Mouse (Mus musculus): ENCODE measurements at regions not wholly inside any gene's neighbourhood (a gene's known extent, or its start where the extent isn't known, plus 50 kb on each side); places are given as distances from the start of the nearest gene placed in this dataset.
A peak's percentile ranks its signal among the peaks of the same experiment; 100 is the strongest.

DNA sequence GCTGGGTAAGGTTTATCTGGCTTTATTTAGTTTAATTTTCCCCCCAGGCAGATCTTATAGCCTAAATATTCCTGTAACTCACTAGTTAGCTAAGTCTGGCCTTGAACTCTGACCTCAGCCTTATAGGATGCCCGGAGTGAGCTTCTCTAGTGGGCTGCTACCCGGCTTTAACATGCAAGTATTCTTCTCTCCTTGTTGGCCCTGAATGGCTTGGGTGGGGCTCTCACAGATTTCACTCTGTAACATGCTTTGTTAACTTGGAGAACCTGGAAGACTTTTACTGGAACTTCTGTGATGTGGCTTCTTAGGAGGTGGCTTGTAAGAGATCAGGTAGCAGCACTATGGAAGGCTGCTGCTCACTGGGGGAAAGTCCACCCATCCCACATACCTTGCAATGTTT is 177.3 kb upstream of the Camk1g start:
- no peak overlapping the region for H3K27ac ChIP-seq
- H3K4me1 ChIP-seq (replicated peaks) = peaks cover 24% of the 10 kb centered on the region
- H3K36me3 ChIP-seq = no peaks in the 10 kb centered on the region
- DNase-seq (ENCODE audit: low spot score) = no peak
- H3K4me3 ChIP-seq = no peak overlapping the region
- 78% methylated on average over 2 of the region's 2 CpGs for WGBS
- H3K9me3 ChIP-seq = no peaks in the 10 kb centered on the region
- no peaks in the 10 kb centered on the region; the same call in 1 of the 2 replicates for H3K27me3 ChIP-seq (ENCODE audit: insufficient read depth, poor library complexity, severe bottlenecking)

DNA sequence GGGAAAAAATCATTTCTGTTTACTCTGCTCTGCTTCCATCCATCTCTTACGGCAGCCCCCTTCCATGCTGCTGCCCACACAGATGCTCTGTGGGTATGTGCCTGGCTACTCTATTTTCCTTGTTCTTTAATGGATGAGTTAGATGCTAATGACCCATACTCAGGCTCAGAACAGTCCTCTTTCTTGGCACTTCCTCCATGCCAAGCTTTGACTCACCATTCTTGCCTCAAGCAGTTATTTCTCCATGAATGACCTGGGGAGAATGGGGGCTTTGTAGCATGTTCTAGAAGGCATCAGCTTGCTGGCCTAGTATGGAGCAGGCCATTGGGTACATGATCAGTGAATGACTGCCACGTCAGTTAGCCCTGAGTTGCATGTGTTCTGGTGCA is 175.9 kb upstream of the Camk1g start:
- WGBS = 89% methylated on average over 2 of the region's 2 CpGs
- Histone ChIP-seq H3K27ac (no peak overlapping the region), H3K36me3 (no peaks in the 10 kb centered on the region), H3K4me3 (no peak overlapping the region), H3K4me1 (replicated peaks) (peaks cover 27% of the 10 kb centered on the region), H3K9me3 (no peaks in the 10 kb centered on the region), H3K27me3 (ENCODE audit: insufficient read depth, poor library complexity, severe bottlenecking) (peaks cover 3% of the 10 kb centered on the region)
- DNase-seq (ENCODE audit: low spot score) = no peak

DNA sequence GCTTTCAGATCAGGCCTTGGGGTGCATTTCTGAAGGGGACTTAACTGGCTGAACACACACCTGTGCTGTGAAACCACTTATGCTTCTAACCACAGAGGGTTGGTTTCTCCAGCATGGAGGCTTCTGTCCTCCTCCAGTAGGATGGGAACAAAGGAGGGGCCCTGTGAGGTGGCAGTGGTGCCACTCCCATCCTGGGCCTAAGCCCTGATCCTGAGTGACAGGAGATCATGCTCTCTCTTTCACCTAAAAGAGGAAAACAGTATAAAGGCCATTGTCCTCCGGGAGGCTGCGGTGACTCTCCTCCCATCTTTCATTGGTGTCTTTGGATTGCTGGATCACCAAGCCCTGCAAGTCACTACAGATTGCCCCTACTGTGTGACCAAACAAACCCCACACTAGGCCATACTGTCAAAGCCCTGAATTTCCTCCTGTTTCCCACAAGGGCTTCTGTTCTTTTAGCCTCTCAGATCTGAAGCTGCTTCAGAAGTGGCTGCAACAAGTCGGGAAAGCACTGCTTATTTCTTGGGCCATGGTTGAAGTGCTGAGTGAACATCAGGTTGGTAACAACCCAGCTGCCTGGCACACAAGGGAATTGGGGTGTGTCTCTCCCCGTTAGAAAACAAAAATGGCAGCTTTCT is 175.4 kb upstream of the Camk1g start:
- Histone ChIP-seq H3K4me1 (replicated peaks) (peaks cover 22% of the 10 kb centered on the region), H3K27me3 (ENCODE audit: insufficient read depth, poor library complexity, severe bottlenecking) (peaks cover 3% of the 10 kb centered on the region), H3K27ac (0 out of 2 replicates have a peak overlapping the region, but pooled peaks have one; percentile 8), H3K4me3 (no peak overlapping the region), H3K9me3 (no peaks in the 10 kb centered on the region), H3K36me3 (no peaks in the 10 kb centered on the region)
- WGBS = 41% methylated on average over 4 of the region's 4 CpGs
- no peak for DNase-seq (ENCODE audit: low spot score)

DNA sequence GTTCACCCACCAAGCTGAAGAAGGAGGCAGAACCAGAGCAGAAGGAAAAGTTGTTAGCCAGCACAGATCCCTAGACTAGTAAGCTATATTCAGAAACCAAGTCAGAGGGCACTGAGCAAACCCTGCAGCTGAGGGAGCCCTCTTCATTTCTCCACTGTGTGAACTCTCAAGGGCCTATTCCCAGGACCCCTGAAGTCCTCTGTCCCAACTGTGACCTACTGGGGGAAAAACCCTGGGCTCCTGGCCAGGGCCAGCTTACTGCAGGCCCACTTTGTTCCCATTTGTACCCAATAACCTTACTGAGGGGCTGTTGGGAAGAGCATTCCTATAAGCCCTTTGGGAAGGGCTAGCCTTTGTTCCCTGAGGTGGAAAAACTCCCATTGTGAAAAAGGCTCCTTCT is 174.7 kb upstream of the Camk1g start:
- Histone ChIP-seq H3K4me1 (replicated peaks) (peaks cover 21% of the 10 kb centered on the region), H3K4me3 (no peak overlapping the region), H3K27ac (no peak overlapping the region), H3K36me3 (no peaks in the 10 kb centered on the region), H3K9me3 (no peaks in the 10 kb centered on the region), H3K27me3 (ENCODE audit: insufficient read depth, poor library complexity, severe bottlenecking) (peaks cover 3% of the 10 kb centered on the region)
- DNase-seq (ENCODE audit: low spot score) = no peak

DNA sequence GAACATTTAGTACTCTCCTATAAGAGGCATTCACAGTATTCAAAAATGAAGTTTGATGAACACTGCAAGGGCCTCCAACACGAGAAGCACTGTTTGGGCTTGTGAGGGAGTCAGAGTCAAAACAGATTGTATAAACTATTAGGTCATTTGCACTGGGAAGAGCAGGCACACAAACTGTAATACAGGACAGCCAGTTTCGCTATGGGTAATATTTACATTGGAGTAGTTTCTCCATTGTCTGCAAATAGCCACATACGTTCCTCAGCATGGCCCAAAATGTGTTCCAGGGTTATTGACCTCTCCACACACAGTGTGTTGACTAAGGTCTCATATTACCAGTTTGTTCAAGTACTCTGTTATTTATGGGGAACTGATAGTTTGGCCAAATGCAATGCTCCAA is 173.7 kb upstream of the Camk1g start:
- peaks cover 3% of the 10 kb centered on the region for H3K27me3 ChIP-seq (ENCODE audit: insufficient read depth, poor library complexity, severe bottlenecking)
- no peaks in the 10 kb centered on the region for H3K9me3 ChIP-seq
- no peaks in the 10 kb centered on the region for H3K36me3 ChIP-seq
- no peak overlapping the region for H3K4me3 ChIP-seq
- peaks cover 21% of the 10 kb centered on the region for H3K4me1 ChIP-seq (replicated peaks)
- DNase-seq (ENCODE audit: low spot score) = no peak
- 79% methylated on average over 3 of the region's 3 CpGs for WGBS
- H3K27ac ChIP-seq = no peak overlapping the region

DNA sequence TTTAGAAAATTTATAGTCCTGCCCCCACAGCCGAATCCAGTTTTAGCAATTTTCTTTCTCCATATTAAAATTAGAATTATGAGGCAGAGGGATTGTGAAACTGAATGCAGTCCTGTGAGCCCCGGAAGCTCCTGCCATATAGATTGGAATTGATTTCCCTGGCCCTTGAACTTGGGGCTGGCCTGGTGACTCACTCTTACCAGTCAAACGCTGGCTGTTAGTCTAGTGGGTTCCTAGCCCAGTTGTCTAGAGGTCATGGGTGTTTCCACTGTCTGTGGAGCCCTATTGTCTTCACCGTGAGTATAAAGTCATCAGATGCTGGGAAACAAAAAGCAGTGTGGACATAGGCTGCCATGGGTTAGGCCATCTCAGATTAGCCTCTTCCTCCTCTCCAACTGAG is 173.2 kb upstream of the Camk1g start:
- H3K36me3 ChIP-seq = no peaks in the 10 kb centered on the region
- H3K27me3 ChIP-seq (ENCODE audit: insufficient read depth, poor library complexity, severe bottlenecking) = peaks cover 3% of the 10 kb centered on the region
- H3K27ac ChIP-seq = no peak overlapping the region
- WGBS = 72% methylated on average over 4 of the region's 4 CpGs
- no peaks in the 10 kb centered on the region for H3K9me3 ChIP-seq
- no peak for DNase-seq (ENCODE audit: low spot score)
- H3K4me1 ChIP-seq (replicated peaks) = peaks cover 21% of the 10 kb centered on the region
- H3K4me3 ChIP-seq = no peak overlapping the region

DNA sequence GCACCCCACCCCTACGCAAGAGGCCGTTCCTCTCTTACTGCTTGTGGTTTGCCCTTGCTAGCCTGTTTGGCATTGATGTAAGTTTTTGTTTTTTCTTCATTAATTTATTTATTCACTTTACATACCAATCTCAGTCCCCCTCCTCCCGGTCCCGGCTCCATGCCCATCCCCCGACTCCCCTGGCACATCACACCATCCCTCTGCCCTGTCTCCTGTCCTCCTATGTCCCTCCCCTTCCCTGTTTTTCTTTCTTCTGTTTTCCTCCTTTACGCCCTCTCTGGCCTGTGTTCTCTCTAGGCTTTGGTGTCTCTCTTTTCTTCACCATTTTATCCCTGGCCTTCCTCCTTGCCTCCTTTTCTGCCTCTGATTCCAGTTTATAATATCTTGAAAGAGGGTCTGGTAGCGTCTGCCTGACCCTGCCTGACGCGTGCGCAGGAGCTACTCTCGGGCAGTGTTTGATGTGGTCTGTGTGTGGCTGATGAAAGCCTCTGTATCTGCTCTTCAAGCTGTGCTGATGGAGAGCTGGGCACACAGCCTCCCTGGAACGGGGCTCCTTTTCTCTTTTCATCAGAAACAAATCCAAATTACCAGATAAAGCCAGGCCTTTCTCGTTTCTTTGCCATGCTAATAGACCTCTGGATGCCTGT is 172.0 kb upstream of the Camk1g start:
- DNase-seq (ENCODE audit: low spot score) = peak; percentile 29
- Histone ChIP-seq H3K27ac (peak overlapping the region; percentile 66), H3K4me3 (0 out of 2 replicates have a peak overlapping the region, but pooled peaks have one; percentile 13), H3K9me3 (no peaks in the 10 kb centered on the region), H3K27me3 (ENCODE audit: insufficient read depth, poor library complexity, severe bottlenecking) (peaks cover 3% of the 10 kb centered on the region), H3K36me3 (no peaks in the 10 kb centered on the region), H3K4me1 (replicated peaks) (peaks cover 21% of the 10 kb centered on the region)
- 24% methylated on average over 13 of the region's 13 CpGs for WGBS

DNA sequence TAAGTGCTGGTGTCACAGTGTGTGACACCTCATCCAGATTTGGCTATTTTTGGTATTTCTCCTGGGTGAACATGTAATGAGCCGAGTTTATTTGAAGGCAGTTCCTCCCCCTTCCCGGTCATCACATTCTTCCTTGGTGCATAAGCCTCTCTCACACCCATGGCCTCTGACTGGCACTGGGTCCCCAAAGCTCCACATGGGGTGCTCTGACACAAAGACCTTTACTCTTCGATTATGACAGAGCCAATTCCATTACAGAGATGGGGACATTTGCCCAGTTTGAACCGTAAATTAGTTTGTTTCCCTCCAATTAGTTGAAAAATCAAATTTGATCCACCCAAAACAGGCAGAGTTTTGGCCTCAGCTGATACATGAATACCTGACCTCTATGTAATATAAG is 171.2 kb upstream of the Camk1g start:
- Histone ChIP-seq H3K36me3 (no peaks in the 10 kb centered on the region), H3K4me1 (replicated peaks) (peaks cover 21% of the 10 kb centered on the region), H3K27ac (no peak overlapping the region), H3K4me3 (no peak overlapping the region), H3K27me3 (ENCODE audit: insufficient read depth, poor library complexity, severe bottlenecking) (peaks cover 3% of the 10 kb centered on the region), H3K9me3 (no peaks in the 10 kb centered on the region)
- no peak for DNase-seq (ENCODE audit: low spot score)
- WGBS = 79% methylated on average over 4 of the region's 4 CpGs

DNA sequence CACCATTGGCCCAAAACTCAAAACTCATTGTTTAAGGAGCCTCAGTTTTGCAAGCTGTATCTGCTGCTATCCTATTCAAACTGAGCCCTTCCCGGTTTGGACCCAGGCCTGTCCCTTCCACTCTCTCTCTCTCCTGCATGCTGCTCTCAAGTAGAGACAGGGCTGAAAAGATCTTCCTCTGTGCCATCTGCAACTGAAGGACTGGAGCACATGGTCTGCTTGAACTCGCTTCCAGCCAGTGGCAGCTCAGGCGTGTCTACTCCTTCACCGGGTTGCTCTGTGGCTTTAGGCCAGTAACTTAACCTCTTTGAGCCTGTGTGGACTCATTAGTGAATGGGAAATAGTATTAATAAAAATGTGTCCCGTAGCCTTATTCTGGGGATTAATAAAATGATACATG is 170.4 kb upstream of the Camk1g start:
- H3K4me1 ChIP-seq (replicated peaks) = peaks cover 18% of the 10 kb centered on the region
- DNase-seq (ENCODE audit: low spot score) = no peak
- H3K27me3 ChIP-seq (ENCODE audit: insufficient read depth, poor library complexity, severe bottlenecking) = peaks cover 3% of the 10 kb centered on the region
- H3K4me3 ChIP-seq = no peak overlapping the region
- no peaks in the 10 kb centered on the region for H3K36me3 ChIP-seq
- H3K27ac ChIP-seq = no peak overlapping the region
- no peaks in the 10 kb centered on the region for H3K9me3 ChIP-seq
- WGBS = 74% methylated on average over 5 of the region's 5 CpGs

DNA sequence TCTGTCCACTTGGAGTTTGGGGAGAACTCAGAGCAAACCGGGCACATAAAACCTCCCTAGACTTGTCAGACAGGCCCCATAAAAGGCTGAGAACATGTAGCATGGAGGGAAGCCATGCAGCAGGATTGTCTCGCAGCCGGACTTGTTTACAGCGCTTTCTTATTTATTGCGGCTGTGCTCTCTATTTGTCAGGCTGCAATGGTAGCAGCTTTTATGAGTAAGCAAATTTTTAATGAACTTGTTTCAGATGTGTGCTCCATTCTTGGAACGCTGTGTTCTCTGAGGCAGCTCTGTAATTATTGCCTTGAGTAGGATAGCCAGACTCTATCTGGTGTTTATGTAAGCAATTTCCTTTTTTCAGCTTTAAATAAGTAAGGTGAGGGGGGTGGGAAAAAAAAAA is 169.2 kb upstream of the Camk1g start:
- Histone ChIP-seq H3K36me3 (no peaks in the 10 kb centered on the region), H3K4me1 (replicated peaks) (peaks cover 11% of the 10 kb centered on the region), H3K27ac (no peak overlapping the region), H3K9me3 (no peaks in the 10 kb centered on the region), H3K4me3 (no peak overlapping the region), H3K27me3 (ENCODE audit: insufficient read depth, poor library complexity, severe bottlenecking) (peaks cover 3% of the 10 kb centered on the region)
- 93% methylated on average over 6 of the region's 6 CpGs for WGBS
- no peak for DNase-seq (ENCODE audit: low spot score)

DNA sequence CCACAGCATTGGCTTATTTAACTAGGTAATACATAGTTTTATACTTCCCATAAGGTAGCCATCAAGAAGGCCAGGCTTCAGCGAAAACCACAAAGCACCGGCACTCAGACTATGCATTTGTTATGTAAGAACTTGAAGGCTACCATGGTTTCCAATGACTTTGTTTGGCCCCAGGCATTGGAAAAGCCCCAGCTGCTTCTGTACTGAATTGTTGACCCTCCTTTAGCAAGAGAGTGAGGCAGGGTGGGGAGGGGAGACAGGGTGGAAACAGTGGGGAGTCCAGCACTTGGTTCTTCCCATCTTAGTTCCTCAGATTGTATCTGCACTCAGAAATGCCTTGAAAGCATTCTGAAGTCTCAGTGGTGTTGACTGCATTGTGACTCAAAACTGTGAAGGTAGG is 168.3 kb upstream of the Camk1g start:
- no peak for DNase-seq (ENCODE audit: low spot score)
- no peak overlapping the region for H3K27ac ChIP-seq
- no peaks in the 10 kb centered on the region for H3K36me3 ChIP-seq
- H3K4me3 ChIP-seq = no peak overlapping the region
- H3K4me1 ChIP-seq (replicated peaks) = peaks cover 11% of the 10 kb centered on the region
- WGBS = 78% methylated on average over 2 of the region's 2 CpGs
- H3K27me3 ChIP-seq (ENCODE audit: insufficient read depth, poor library complexity, severe bottlenecking) = peaks cover 3% of the 10 kb centered on the region
- no peaks in the 10 kb centered on the region for H3K9me3 ChIP-seq

DNA sequence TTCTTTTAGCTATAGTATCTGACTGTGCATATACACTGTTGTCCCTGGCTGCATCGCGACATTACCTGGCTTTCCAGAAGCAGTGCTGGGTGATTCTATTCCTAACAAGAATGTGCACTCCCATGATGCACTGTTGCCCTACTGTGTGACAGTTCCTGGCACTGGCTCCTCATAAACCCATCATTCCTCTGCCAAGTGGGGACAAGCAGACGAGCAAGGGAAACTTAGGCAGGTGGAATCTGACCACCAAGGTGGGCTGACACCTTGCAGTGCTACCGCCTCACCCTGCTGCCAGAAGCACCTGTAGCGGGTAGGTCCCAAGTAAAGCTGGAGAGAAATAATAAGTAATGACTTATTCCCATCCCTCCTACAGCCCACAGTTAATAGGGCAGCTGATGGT is 167.5 kb upstream of the Camk1g start:
- Histone ChIP-seq H3K9me3 (no peaks in the 10 kb centered on the region), H3K36me3 (no peaks in the 10 kb centered on the region), H3K27ac (no peak overlapping the region), H3K4me3 (no peak overlapping the region), H3K4me1 (replicated peaks) (peaks cover 9% of the 10 kb centered on the region), H3K27me3 (ENCODE audit: insufficient read depth, poor library complexity, severe bottlenecking) (peaks cover 3% of the 10 kb centered on the region; the same call in 1 of the 2 replicates)
- DNase-seq (ENCODE audit: low spot score) = no peak
- 90% methylated on average over 5 of the region's 5 CpGs for WGBS

DNA sequence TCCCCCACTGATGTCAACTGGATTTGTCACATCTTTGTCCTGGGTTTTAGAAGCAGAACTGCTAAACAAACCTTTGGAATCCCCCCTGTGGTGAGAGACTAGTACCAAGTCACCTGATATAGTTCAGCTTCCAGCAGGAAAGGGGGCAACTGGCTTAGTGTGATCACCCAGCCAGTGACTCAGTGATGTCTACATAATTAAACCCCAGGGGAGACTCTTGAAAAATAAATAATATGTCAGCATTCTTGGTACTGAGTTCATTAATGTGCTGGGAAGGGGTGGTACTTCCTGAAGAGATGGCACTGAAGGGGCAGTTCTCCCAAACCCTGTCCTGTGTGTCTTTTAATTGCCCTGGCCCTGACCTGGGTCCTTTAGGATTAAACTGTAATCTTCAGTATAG is 166.5 kb upstream of the Camk1g start:
- Histone ChIP-seq H3K9me3 (no peaks in the 10 kb centered on the region), H3K27ac (no peak overlapping the region), H3K36me3 (no peaks in the 10 kb centered on the region), H3K4me3 (no peak overlapping the region), H3K27me3 (ENCODE audit: insufficient read depth, poor library complexity, severe bottlenecking) (no peaks in the 10 kb centered on the region; the same call in 1 of the 2 replicates), H3K4me1 (replicated peaks) (peaks cover under 1% of the 10 kb centered on the region; the same call in 1 of the 2 replicates)
- no peak for DNase-seq (ENCODE audit: low spot score)

DNA sequence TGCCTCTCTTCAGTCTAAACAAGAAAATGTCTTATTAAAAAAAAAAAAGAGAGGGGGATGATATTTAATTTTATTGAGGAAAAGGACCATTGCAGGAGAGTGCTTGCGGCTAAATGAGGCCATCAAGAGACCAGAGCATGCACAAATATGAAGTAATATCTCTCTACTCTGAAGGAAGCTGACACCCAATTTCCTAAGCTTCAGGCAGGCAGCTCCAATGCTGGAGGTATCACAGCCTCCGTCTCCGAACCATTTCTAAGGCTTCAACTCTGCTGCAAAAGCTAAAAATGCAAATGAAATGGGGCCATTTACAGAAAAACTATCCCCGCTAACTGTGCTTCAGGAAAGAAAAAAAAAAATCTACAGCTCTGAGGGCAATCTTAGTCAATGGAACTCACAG is 164.4 kb upstream of the Camk1g start:
- H3K4me1 ChIP-seq (replicated peaks) = no peaks in the 10 kb centered on the region
- 91% methylated on average over 4 of the region's 4 CpGs for WGBS

More for the DNA sequence above, 164.4 kb upstream of the Camk1g start:
- H3K9me3 ChIP-seq = no peaks in the 10 kb centered on the region
- H3K4me3 ChIP-seq = no peak overlapping the region
- H3K27ac ChIP-seq = no peak overlapping the region
- no peaks in the 10 kb centered on the region for H3K36me3 ChIP-seq
- no peak for DNase-seq (ENCODE audit: low spot score)
- H3K27me3 ChIP-seq (ENCODE audit: insufficient read depth, poor library complexity, severe bottlenecking) = no peaks in the 10 kb centered on the region
